Mouse (Mus musculus): ENCODE measurements around the gene Rpl18. TPM values are rescaled to one million over a fixed set of nuclear protein-coding genes. Genes with fewer than 3 reads are reported as not detected.

Gene Rpl18
- polyA plus RNA-seq, 1 experiment from 2014 or later = 926 TPM

- H3K4me1 ChIP-seq = no peaks in the 10 kb centered on the region
- H3K9ac ChIP-seq = no peak overlapping the region
Measured at GRCm38 (mm10) chr7:45767500-45767899, 52.2 kb downstream of the Rpl18 start.

More at GRCm38 (mm10) chr7:45767500-45767899, 52.2 kb downstream of the Rpl18 start:
- no peak overlapping the region for H3K27ac ChIP-seq
- no peaks in the 10 kb centered on the region for H3K36me3 ChIP-seq
- no peak overlapping the region for H3K4me2 ChIP-seq (replicated peaks)
- no peaks in the 10 kb centered on the region for H3K9me3 ChIP-seq
- 90% methylated on average over 6 of the region's 6 CpGs for WGBS
- no peaks in the 10 kb centered on the region for H3K27me3 ChIP-seq
- ATAC-seq (ENCODE audit: insufficient number of reproducible peaks, insufficient read depth, low FRiP score, low TSS enrichment) = no peak
- H3K4me3 ChIP-seq = no peak overlapping the region

Other genes with a start within 250 kb of the Rpl18 start
- 220 and 224 TPM in 2 replicates for gene Bax, start 248.6 kb upstream of the Rpl18 start, polyA plus RNA-seq (2016; fragmentation: Nextera tagmentation; extraction: Ambion mirVana)
- 0.92 and 1.2 TPM in 2 replicates for gene Tulp2, start 233.6 kb upstream of the Rpl18 start, polyA plus RNA-seq (2016; fragmentation: Nextera tagmentation; extraction: Ambion mirVana)
- gene Gm45808, start 228.6 kb upstream of the Rpl18 start, polyA plus RNA-seq (2016; fragmentation: Nextera tagmentation; extraction: Ambion mirVana) = not detected in 2 replicates
- gene Dhdh, start 226.7 kb upstream of the Rpl18 start, polyA plus RNA-seq (2016; fragmentation: Nextera tagmentation; extraction: Ambion mirVana) = 3.0 and 3.7 TPM in 2 replicates
- gene Nucb1, start 205.1 kb upstream of the Rpl18 start, polyA plus RNA-seq (2016; fragmentation: Nextera tagmentation; extraction: Ambion mirVana) = 161 and 172 TPM in 2 replicates
- 24.1 and 25.6 TPM in 2 replicates for gene Ppp1r15a, start 189.2 kb upstream of the Rpl18 start, polyA plus RNA-seq (2016; fragmentation: Nextera tagmentation; extraction: Ambion mirVana)
- gene Plekha4, start 189.1 kb upstream of the Rpl18 start, polyA plus RNA-seq (2016; fragmentation: Nextera tagmentation; extraction: Ambion mirVana) = 3.0 and 3.2 TPM in 2 replicates
- 0.56 and 1.5 TPM in 2 replicates for gene Hsd17b14, start 160.6 kb upstream of the Rpl18 start, polyA plus RNA-seq (2016; fragmentation: Nextera tagmentation; extraction: Ambion mirVana)
- gene Bcat2, start 145.3 kb upstream of the Rpl18 start, polyA plus RNA-seq (2016; fragmentation: Nextera tagmentation; extraction: Ambion mirVana) = 49.9 and 59.3 TPM in 2 replicates
- 0.17 TPM in 1 of 2 replicates, not detected in the other for gene Fgf21, start 100.0 kb upstream of the Rpl18 start, polyA plus RNA-seq (2016; fragmentation: Nextera tagmentation; extraction: Ambion mirVana)
- gene Fut1, start 98.2 kb upstream of the Rpl18 start, polyA plus RNA-seq (2016; fragmentation: Nextera tagmentation; extraction: Ambion mirVana) = 0.56 and 0.61 TPM in 2 replicates
- gene Izumo1, start 93.6 kb upstream of the Rpl18 start, polyA plus RNA-seq (2016; fragmentation: Nextera tagmentation; extraction: Ambion mirVana) = 0.10 and 0.23 TPM in 2 replicates
- gene Rasip1, start 88.0 kb upstream of the Rpl18 start, polyA plus RNA-seq (2016; fragmentation: Nextera tagmentation; extraction: Ambion mirVana) = 16.4 and 16.8 TPM in 2 replicates
- 4.0 and 5.4 TPM in 2 replicates for gene Mamstr, start 75.5 kb upstream of the Rpl18 start, polyA plus RNA-seq (2016; fragmentation: Nextera tagmentation; extraction: Ambion mirVana)
- gene Fut2, start 49.1 kb upstream of the Rpl18 start, polyA plus RNA-seq (2016; fragmentation: Nextera tagmentation; extraction: Ambion mirVana) = 0.27 and 0.51 TPM in 2 replicates
- gene Ntn5, start 31.4 kb upstream of the Rpl18 start, polyA plus RNA-seq (2016; fragmentation: Nextera tagmentation; extraction: Ambion mirVana) = 0.67 and 0.73 TPM in 2 replicates
- gene Sec1, start 21.1 kb upstream of the Rpl18 start, polyA plus RNA-seq (2016; fragmentation: Nextera tagmentation; extraction: Ambion mirVana) = 2.9 and 3.1 TPM in 2 replicates
- gene Car11, start 15.6 kb upstream of the Rpl18 start, polyA plus RNA-seq (2016; fragmentation: Nextera tagmentation; extraction: Ambion mirVana) = 11.5 and 14.1 TPM in 2 replicates
- 6.9 and 11.5 TPM in 2 replicates for gene Dbp, start 10.4 kb upstream of the Rpl18 start, polyA plus RNA-seq (2016; fragmentation: Nextera tagmentation; extraction: Ambion mirVana)
- 34.7 and 35.3 TPM in 2 replicates for gene Sphk2, start 2.5 kb downstream of the Rpl18 start, polyA plus RNA-seq (2016; fragmentation: Nextera tagmentation; extraction: Ambion mirVana)
- 1.3 TPM in 2 replicates for gene Fam83e, start 5.8 kb downstream of the Rpl18 start, polyA plus RNA-seq (2016; fragmentation: Nextera tagmentation; extraction: Ambion mirVana)
- gene Spaca4, start 10.4 kb downstream of the Rpl18 start, polyA plus RNA-seq (2016; fragmentation: Nextera tagmentation; extraction: Ambion mirVana) = not detected in 2 replicates
- gene Lmtk3, start 68.3 kb downstream of the Rpl18 start, polyA plus RNA-seq (2016; fragmentation: Nextera tagmentation; extraction: Ambion mirVana) = 3.3 and 5.2 TPM in 2 replicates
- 1.6 and 2.5 TPM in 2 replicates for gene Sult2b1, start 69.2 kb downstream of the Rpl18 start, polyA plus RNA-seq (2016; fragmentation: Nextera tagmentation; extraction: Ambion mirVana)
- 173 and 176 TPM in 2 replicates for gene Cyth2, start 99.1 kb downstream of the Rpl18 start, polyA plus RNA-seq (2016; fragmentation: Nextera tagmentation; extraction: Ambion mirVana)
- 2.4 and 2.5 TPM in 2 replicates for gene Kcnj14, start 109.3 kb downstream of the Rpl18 start, polyA plus RNA-seq (2016; fragmentation: Nextera tagmentation; extraction: Ambion mirVana)
- 75.6 and 76.3 TPM in 2 replicates for gene Grwd1, start 115.5 kb downstream of the Rpl18 start, polyA plus RNA-seq (2016; fragmentation: Nextera tagmentation; extraction: Ambion mirVana)
- 53.6 and 66.3 TPM in 2 replicates for gene Kdelr1, start 157.3 kb downstream of the Rpl18 start, polyA plus RNA-seq (2016; fragmentation: Nextera tagmentation; extraction: Ambion mirVana)
- 0.56 and 0.64 TPM in 2 replicates for gene Grin2d, start 162.9 kb downstream of the Rpl18 start, polyA plus RNA-seq (2016; fragmentation: Nextera tagmentation; extraction: Ambion mirVana)
- 0.33 and 0.82 TPM in 2 replicates for gene Syngr4, start 181.3 kb downstream of the Rpl18 start, polyA plus RNA-seq (2016; fragmentation: Nextera tagmentation; extraction: Ambion mirVana)
- 5.7 and 6.5 TPM in 2 replicates for gene Tmem143, start 181.5 kb downstream of the Rpl18 start, polyA plus RNA-seq (2016; fragmentation: Nextera tagmentation; extraction: Ambion mirVana)
- 78.5 and 84.9 TPM in 2 replicates for gene Emp3, start 205.9 kb downstream of the Rpl18 start, polyA plus RNA-seq (2016; fragmentation: Nextera tagmentation; extraction: Ambion mirVana)
- gene Ccdc114, start 208.6 kb downstream of the Rpl18 start, polyA plus RNA-seq (2016; fragmentation: Nextera tagmentation; extraction: Ambion mirVana) = 3.8 and 4.2 TPM in 2 replicates

All from embryonic facial prominence, embryonic 12.5 days (tissue).